Mouse (Mus musculus): ENCODE measurements around the gene Zfp629.

The Zfp629 gene

DNA sequence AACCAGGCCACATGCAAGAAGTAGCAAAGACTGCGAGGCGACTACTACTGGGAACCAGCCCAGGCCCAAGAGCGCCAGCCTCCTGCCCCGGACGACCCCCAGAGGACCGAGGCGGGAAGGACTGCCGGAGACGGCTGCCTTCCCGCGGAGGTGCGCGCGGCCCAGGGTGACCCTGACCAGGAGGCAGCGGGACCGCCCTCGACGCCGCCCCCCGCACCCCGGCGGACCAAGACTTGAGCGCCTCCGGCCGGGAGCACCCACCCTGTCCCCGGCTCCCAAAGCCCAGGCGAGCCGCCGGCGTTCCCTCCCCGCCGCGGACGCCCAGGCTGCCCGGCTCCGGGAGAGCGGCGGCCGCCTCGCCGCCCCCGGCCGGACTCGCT, 1.1 kb downstream of the Zfp629 start:
- DNase-seq (ENCODE audit: low read depth, low spot score) = no peak

DNA sequence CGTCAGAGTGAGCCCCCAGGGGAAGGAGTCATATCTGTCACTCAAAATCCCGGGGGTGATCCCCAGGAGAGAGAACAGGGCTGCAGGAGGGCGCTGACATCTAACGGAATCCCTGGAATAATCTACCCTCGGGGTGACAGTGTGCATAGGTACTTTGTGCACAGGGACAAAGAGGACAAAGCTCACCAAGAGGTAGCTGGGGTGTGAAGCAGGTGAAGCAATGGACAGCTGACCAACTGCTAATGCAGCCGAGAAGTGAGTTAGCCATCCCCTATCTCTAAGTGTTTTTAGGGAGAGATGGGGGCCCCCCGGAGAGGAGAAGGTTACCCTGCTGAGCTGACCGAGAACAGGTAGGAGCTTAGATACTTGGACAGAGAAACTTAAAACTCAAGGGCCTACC, 1.5 kb downstream of the Zfp629 start:
- no peak for DNase-seq (ENCODE audit: low read depth, low spot score)

DNA sequence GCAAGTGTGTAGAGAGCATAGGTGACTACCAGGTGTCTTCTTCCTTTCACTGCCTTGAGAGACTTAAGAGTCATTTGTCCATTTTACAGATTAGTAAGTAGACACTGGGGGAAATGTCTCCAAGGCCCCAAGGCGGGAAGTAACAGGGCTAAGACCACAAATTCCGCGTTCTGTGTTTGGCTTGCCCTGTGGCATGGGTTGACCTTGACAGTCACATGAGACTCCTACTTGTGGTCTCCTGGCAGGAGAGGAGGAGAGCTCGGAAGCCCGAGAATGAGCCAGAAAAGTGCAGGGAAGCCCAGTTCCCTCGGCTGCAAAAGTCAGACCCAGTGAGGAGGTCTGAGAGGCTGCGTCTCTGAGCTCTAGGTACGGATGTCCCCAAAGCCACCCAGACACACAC, 2.1 kb downstream of the Zfp629 start:
- DNase-seq (ENCODE audit: low read depth, low spot score) = no peak

DNA sequence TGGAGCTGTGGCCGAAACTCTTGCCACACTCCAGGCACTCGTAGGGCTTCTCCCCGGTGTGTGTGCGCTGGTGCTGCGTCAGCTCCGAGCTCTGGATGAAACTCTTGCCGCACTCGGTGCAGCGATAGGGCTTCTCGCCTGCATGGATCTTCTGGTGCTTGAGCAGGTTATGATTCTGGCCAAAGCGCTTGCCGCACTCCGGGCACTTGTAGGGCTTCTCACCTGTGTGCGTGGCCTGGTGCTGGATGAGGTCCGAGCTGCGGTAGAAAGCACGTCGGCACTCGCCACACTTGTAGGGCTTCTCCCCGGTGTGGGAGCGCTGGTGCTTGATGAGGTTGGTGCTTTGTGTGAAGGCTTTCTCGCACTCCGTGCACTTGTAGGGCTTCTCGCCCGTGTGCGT, 4.0 kb downstream of the Zfp629 start:
- DNase-seq (ENCODE audit: low read depth, low spot score) = no peak

DNA sequence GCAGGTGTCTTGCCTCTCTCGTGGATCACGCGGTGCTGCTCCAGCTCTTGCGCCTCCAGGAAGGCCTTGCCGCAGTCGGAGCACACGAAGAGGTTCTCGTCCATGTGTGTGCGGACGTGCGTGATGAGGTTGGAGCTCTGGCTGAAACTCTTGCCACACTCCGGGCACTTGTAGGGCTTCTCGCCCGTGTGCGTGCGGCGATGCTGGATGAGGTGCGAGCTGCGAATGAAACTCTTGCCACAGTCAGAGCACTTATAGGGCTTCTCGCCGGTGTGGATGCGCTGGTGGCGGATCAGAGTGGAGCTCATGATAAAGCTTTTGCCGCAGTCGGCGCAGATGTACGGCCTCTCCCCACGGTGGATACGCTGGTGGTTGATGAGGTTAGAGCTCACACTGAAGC, 4.6 kb downstream of the Zfp629 start:
- no peak for DNase-seq (ENCODE audit: low read depth, low spot score)

DNA sequence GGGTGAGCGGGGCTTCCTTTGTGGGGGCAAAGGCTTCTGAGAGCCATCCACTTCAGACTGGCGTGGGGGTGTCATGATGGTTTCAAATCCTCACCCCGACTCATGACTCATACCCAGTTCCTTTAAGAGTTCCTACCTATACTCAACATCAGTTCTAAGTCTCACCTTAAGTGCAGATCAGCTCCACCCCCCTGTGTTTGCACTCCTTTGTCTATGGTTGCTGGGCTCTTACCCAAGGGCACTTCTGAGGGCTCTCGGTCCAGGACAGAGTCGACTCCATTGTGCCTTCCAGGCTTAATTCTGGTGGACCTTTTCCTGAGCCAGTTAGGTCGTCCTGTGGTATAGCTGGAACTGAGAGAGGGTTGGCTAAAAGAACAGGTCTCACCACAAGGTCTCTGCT, 8.4 kb downstream of the Zfp629 start:
- no peak for DNase-seq (ENCODE audit: low read depth, low spot score)

DNA sequence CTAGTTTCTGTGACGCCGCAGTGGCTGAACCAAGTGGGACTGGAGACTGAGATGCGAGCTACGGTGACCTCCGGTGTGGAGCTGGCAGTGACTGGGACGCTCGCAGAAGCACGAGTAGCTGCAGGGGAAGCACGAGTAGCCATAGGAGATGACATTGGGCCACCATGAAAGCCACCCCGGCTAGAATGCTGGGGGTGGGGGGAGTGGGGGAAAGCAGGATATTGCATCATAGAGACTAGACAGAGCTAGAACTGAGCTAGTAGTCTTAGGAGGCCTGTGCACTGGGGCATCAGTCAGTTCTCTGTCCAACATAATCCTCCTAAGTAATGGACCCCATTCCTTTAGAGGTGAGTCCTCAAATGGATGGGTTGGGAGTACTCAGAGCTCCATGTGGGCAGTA, 11.3 kb downstream of the Zfp629 start:
- no peak for DNase-seq (ENCODE audit: low read depth, low spot score)

DNA sequence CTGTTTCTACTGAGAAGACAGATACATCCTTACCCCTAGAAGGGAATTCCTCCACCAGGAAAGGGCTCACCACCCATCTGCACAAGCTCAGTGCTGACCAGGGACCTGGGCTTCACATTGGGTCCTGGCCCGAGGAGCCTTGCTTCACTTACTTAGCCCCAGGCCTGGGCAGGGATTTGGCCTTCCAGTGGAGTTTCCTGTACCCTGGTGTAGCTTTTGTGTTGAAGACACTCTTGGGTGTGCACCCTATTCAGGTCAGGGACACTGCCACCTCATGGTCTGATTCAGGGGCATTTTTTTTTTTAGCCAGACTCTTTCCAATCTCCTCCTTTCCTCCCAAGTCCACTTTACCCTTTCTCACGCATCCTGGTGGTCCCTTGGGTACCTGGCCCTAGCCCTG, 12.7 kb downstream of the Zfp629 start:
- no peak for DNase-seq (ENCODE audit: low read depth, low spot score)

DNA sequence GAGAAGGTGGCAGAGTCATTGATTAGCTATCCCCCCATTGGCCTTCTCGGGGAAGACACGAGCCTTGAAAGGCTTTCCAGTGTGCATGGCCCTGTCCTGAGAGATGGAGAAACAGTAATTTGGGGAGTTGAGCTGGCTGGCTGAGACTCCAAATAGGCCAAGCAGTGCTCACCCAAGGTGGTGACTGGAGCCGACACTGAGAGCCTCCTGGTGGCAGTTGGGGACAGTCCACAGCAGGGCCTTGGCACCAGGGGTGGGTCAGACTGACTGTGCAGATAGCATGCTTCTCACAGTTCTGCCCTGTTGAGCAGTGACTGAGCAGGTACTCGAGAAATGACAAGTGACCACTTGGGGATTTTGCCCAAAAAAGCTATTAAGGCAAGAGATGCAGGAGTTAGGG, 13.9 kb downstream of the Zfp629 start:
- no peak for DNase-seq (ENCODE audit: low read depth, low spot score)

DNA sequence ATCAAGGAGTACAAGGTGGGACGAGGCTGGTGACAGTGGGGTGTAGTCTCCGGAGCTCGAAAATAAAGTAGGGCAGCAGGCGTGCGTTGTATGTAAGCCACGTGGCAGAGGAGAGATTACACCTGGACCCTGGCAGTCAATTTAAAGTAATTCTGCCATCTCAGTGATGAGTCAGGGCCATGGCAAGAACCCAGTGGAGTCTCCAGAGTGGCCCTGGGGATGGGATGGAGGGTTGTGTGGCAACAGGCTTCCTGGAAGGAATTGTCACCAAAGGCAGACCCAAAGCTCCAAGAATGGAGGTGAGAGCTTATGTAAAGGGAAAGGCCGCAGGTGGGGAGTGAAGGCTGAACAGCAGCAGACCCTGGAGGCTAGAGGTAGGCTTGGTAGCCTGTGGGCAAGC, 15.0 kb downstream of the Zfp629 start:
- no peak for DNase-seq (ENCODE audit: low read depth, low spot score)

DNA sequence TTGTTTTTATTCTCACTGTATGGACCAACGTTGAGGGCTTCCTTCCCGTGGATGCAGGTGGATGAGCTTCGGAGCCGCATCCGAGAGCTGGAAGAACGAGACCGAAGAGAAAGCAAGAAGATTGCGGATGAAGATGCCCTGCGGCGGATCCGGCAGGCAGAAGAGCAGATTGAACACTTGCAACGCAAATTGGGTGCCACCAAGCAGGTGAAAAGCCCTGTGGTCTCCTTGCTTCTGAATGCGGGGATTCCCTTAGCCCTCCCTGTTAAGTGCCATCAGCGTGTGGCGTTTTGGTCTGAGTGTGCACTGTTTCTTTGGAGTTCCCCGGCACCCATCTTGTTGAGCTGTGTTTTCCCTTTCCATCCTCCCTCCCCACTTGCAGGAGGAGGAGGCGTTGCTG, 18.9 kb downstream of the Zfp629 start:
- DNase-seq (ENCODE audit: low read depth, low spot score) = no peak

DNA sequence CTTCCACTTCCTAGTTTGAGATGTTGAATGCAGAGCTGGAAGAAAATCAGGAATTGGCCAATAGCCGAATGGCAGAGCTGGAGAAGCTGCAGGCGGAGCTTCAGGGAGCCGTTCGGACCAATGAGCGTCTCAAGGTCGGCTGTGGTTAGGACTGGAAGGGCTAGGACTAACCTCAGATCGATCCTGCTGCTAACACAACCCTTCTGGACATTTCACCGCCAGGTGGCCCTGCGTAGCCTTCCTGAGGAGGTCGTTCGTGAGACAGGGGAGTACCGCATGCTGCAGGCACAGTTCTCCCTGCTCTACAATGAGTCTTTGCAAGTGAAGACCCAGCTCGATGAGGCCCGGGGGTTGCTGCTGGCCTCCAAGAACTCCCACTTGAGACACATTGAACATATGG, 23.0 kb downstream of the Zfp629 start:
- no peak for DNase-seq (ENCODE audit: low read depth, low spot score)

DNA sequence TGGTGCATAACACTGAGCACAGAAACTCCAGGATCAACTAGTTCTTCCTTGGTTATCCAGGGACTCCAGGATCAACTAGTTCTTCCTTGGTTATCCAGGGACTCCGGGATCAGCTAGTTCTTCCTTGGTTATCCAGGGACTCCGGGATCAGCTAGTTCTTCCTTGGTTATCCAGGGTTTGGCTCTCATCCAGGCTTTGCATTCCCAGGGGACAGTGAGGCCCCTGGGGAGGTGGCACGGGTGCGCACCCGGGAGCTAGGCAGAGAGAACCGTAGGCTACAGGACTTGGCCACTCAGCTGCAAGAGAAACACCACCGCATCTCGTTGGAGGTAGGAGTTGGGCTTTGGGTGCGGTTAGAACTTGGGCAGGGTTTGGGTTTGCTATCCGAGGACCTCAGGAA, 24.5 kb downstream of the Zfp629 start:
- DNase-seq (ENCODE audit: low read depth, low spot score) = no peak

DNA sequence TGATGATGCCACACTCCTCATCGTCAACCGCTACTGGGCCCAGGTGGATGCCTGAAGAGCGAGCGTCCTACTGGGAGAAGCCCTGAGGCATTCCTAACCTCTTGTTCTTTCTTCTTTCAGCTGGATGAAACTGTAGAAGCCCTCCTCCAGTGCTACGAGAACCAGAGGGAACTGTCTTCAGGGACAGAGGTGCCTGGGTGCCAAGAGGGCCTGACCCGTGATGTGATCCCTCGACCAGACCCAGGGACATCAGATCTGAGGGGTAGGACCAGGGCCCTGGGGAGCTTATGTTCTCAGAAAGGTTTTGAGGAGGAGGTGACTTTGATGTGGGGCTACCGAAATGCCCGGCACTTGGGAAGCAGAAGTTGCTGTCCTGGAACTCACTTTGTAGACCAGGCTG, 26.0 kb downstream of the Zfp629 start:
- DNase-seq (ENCODE audit: low read depth, low spot score) = no peak

DNA sequence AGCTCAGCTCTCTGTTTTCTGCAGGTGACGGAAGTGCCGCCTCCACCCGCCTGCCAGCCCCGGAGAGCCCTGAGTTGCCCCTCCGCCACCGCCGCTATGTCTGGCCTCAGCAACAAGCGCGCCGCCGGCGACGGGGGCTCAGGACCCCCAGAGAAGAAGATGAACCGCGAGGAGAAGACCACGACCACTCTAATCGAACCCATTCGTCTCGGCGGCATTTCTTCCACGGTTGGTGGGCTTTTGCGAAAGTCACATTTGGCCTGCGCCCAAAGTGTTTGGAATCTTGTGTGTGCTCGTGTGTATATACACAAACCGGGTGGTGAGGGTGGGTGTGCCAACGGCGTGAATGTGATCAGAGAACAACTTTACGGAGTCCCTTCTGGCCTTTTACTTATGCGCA, 26.7 kb downstream of the Zfp629 start:
- DNase-seq (ENCODE audit: low read depth, low spot score) = no peak

DNA sequence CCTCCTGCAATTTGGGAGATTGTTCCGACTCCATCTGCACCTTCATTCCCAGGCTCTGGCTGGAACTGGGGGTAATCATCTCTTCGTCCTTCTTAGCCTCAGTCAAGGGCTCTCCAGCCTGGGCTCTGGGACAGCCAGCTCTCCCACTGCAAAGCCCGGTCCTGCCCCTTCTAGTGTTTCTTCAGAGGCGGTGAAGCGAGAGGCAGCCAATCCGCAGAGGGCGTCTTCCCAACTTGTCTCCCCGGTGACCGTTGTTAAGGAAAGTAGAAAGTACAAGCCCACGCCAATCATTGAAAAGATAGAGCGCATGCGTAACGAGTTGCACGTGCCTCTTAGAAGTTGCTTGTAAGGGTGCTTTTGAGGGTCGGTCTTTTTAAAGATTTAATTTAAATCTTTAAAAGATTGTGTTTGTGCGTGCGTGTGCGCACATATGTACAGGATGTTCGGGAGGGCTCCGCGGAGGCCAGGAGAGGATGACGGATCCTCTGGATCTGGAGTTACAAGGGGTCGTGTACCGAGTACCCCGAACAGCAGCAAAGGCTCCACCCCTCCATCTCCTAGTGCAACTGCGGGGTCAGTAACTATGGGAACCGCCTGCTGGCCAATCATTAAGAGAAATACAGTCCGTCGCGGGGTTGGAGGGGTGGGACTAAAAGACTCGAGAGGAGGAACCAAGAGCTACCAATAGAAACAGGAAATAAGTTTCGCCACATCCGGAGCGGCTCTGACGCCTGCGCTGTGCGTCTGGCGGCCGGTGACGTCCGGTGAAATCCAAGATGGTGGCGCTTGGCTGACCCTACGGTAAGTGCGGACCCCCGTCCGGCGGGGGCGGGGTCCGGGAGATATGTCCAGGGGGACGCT, 27.4 kb downstream of the Zfp629 start, which contains the start of the genes Ccdc189 and Rnf40:
Ccdc189 (minus strand) TSS at position 585 of the 861 bp plus-strand sequence.
Rnf40 (plus strand) TSS at position 757 of the 861 bp plus-strand sequence.
- peak; percentile 96 for DNase-seq (ENCODE audit: low read depth, low spot score)

DNA sequence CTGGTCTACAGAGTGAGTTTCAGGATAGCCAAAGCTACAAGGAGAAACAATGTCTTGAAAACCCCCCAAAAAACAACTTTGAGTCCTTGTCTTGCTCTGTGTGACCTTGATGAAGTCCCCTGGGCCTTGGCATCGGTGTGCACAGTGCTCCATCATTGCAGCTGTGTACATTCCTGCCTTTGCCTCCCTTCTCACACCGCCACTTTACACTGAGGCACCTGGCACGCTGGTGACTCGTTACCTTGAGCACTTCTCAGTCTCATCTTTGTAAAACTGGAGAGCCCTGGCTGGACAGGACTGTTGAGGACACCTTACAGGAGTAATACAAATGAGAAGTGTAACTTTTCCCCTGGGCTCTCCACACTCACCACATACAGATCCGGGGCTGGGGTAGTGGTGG, 28.4 kb downstream of the Zfp629 start:
- DNase-seq (ENCODE audit: low read depth, low spot score) = no peak

DNA sequence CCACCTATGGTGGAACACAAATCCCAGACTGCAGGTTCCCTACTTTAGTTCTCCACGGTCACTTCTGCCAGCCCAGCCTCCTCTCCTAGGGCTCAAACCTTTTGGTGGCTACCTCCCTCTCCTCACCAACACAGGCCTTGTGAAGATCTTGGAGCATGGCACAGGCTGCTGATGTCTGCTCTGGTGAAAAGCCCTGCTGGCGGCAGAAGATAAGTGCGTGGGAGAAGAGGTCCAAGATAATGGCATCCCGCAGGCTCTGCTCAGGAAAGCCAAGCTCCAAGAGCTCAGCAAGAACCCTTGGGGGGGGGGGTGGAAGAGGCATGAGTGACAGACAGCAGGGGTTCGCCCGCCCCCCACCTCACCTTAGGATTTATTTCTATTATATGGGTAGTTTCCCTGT, 29.4 kb downstream of the Zfp629 start:
- DNase-seq (ENCODE audit: low read depth, low spot score) = no peak

DNA sequence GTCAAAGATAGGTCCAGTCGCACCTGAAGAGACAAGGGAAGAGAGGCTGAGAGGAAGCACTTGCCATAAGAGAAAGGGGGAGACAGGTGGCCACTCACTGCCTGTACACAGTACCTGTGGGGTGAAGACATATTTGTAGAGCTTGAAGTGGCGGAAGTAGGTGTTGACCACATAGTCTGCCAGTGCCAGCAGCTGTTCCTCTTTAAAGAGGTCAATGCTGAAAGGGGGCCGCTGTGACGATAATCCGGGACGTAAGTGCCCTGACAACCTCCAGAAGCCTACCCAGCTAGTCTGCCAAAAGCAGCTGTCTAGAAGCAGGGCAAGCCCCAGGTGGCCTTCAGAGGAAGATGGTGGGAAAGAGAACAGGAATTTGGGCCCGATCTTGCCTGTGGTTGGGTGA, 30.6 kb downstream of the Zfp629 start:
- DNase-seq (ENCODE audit: low read depth, low spot score) = no peak

DNA sequence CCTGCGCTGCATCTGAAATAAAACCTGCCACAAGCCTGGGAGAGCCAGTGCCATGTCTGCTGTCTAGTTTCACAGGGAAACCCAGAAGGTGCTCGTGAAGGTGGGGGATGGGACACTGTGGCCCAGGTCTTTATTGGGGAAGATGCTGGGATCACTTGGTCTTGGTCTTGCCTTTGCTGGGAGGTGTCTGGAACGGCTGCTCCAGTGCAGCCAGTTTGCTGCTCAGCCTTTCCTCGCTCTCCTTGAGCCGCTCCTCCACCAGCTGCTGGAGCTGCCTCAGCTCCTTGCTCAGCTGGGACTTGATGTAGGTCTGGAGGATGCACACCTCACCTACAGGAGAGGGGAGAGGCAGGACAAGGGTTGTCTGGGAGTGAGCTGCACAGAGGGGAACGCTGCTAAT, 32.3 kb downstream of the Zfp629 start:
- DNase-seq (ENCODE audit: low read depth, low spot score) = no peak

DNA sequence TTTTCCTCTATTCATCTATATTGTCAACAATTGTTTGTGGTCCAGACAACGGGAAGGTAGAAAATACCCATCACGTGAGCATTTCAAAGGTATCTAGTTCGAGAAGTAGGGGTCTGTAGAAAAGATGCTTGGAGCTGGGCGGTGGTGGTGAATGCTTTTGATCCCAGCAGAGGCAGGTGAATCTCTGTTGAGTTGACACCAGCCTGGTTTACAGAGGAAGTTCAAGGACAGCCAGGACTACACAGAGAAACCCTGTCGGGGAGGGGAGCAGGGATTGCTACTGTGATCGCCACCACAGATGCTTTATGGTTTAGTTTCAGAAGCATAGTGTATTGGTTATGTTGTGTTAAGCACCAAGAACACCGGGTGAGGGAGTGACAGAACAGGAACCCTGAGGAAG, 41.5 kb downstream of the Zfp629 start:
- DNase-seq (ENCODE audit: low read depth, low spot score) = no peak

DNA sequence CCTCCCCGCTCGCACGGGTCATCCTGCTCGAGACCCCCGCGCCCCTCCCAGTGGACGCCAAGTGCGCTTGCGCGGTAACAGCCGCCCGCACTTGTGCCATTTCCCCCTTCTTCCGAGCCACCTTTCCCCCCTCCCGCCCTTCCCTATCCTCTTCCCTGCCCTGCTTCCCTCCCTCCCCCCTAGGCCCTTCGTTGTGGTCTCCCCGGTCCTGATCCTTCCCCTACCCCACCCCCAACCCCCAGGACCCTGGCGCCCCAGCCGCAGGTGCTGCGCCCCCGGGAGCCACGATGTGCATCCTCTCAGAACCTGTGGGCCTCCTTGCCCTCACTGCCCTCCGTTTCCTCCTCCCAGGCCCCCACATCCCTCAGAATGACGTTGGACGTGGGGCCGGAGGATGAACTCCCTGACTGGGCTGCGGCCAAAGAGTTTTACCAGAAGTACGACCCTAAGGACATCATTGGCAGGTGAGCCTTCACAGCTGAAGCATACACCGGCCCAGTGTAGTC, 42.0 kb downstream of the Zfp629 start:
- DNase-seq (ENCODE audit: low read depth, low spot score) = no peak

DNA sequence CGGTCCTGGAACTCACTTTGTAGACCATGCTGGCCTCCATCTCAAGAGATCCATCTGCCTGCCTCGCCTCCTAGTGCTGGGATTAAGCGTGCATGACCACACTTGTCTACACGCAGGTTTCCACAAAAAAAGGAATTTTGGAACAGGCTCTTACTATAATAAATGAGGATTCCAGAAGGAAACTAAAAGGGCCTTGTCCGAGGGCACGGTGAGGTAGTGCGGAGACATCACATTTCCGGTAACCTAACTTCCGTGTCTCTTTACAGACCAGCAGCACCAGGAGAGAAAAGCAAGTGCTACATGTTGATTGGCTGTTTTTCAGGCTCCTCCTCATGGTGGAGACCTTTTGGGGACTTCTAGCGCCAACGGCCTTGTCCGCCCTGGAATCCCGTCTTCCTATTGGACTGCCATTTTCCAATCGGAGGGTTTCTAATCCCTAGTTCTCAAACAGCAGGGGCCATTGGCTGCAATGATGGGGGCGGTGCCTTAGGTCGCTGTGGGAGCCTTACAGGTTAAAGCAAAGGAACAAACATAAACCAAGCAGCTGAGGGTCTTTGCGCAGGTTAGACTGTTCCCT, 42.6 kb downstream of the Zfp629 start, which contains the start of gene Phkg2:
Phkg2 (plus strand) TSS at position 446 of the 577 bp plus-strand sequence.
- peak; percentile 98 for DNase-seq (ENCODE audit: low read depth, low spot score)
